Mouse (Mus musculus) G1E (cell line): ENCODE results near the gene Ttll9.

Source experiments
- CTCF ChIP-seq: IDR thresholded peaks from 2 replicates; pipeline ENCODE4 v1.5.1; 2012; ENCODE audit warnings: low read depth, low read length, inconsistent platforms, mixed read lengths
- GATA1 ChIP-seq: IDR thresholded peaks from 2 replicates; pipeline ENCODE4 v1.6.1; 2012; ENCODE audit warnings: borderline replicate concordance, low read length, inconsistent platforms, mixed read lengths
- TAL1 ChIP-seq: conservative IDR thresholded peaks from 2 replicates; pipeline ENCODE4 v1.6.1; 2012; ENCODE audit warnings: low read depth, low read length, inconsistent platforms, mixed read lengths

- TF ChIP-seq CTCF (no peak), GATA1 (no peak), TAL1 (no peak)
Observed at GRCm38 (mm10) chr2:152951065-152951849, 11.0 kb upstream of the Ttll9 start, which contains the start of gene Dusp15.
